Mouse (Mus musculus): ENCODE measurements around the gene Asic4.

Asic4 gene

GRCm38 (mm10) chr1:75450314-75451005 lies at the start of gene Asic4:
TSS of gene Asic4 (plus strand) at chr1:75450436.
- WGBS = 7% methylated on average over 35 of the region's 35 CpGs

DNA sequence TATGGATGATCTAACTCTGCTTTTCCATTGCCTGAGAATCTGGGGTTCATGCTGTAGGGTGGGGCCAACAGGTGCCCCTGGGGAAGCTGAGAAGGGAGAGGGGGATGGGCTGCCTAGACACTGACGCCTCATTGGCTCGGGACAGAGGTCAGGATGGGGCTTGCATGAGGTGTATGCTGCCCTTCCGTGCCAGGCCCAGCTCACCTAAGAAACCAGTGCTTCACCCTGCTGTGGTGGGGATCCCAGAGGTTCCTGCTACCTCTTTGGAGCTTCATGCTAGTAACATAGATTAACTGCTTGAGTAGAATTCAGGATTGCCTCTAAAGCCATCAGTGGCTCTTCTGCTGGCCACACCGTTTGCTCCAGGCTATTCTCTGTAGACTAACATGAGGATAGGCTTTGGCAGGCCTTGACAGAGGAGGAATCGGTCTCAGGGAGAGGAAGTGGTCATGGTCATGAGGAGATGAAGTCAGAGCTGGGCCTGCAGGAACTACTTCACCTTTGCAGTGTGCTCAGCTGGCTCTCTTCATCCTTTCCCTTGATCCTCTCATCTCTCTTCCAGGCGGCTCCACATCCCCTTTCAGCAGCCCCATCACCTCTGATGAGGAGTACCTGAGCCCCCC lies 49.6 kb upstream of the Asic4 start:
- WGBS = 58% methylated on average over 6 of the region's 6 CpGs

- 66% methylated on average over 3 of the region's 3 CpGs for WGBS
Observed at GRCm38 (mm10) chr1:75405547-75405946, 44.7 kb upstream of the Asic4 start.

- WGBS = 91% methylated on average over 15 of the region's 15 CpGs
Observed at GRCm38 (mm10) chr1:75406173-75406572, 44.1 kb upstream of the Asic4 start.

DNA sequence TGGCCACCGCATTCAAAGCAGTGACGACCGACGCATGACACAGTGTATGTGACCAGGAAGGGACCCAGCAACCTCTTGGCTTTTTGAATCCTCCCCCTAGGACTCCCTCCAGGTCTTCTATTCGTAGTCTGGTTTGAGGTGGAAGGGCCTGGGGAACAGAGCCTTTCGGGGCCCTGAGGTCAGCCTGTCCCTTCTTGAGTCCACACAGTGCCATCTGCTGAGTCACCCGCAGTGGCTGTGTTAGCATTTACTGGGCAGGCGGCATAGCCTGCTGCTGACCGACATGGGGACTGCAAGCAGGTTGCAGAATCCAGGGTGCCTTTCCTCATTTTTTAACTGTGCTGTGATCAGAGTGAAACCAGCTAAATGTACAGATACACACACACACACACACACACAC lies 43.2 kb upstream of the Asic4 start:
- WGBS = 86% methylated on average over 9 of the region's 9 CpGs

- 57% methylated on average over 4 of the region's 4 CpGs for WGBS
Observed at GRCm38 (mm10) chr1:75408210-75408609, 42.0 kb upstream of the Asic4 start.

- WGBS = 83% methylated on average over 7 of the region's 7 CpGs
Observed at GRCm38 (mm10) chr1:75409950-75410349, 40.3 kb upstream of the Asic4 start.

DNA sequence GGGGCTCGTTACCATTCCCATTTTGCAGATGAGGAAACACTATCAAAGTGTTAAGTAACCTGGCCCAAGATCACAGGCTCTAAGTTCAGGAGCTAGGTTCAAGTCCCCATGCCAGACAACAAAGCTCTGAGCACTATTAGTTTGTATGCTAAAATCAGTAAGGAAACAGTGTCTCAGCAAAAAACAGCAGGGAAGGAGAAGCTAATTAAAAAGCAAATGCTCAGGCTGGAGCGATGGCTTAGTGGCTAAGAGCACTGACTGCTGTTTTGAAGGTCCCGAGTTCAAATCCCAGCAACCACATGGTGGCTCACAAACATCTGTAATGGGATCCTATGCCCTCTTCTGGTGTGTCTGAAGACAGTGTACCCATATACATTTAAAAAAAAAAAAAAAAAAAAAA lies 38.0 kb upstream of the Asic4 start:
- 86% methylated on average over 3 of the region's 3 CpGs for WGBS

DNA sequence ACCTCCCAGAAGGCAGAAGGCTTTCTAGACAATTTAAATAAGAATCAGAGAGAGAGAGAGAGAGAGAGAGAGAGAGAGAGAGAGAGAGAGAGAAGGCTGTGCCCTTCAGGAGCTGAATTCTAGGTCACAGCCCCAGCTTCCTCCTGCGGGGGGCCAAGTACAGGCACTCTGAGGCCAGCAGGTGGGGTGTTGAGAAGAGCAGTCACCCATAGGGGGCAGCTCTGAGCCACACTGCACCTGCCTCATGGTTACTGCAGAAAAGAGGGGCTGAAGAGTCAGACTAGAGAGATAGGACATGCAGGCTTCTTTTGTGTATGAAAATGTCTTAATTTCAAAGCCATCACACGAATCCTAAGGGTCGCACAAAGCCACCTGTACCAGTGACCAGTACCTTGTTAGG lies 36.5 kb upstream of the Asic4 start:
- WGBS = 68% methylated on average over 3 of the region's 3 CpGs

- WGBS = 55% methylated on average over 20 of the region's 20 CpGs
Observed at GRCm38 (mm10) chr1:75421794-75422193, 28.4 kb upstream of the Asic4 start.

GRCm38 (mm10) chr1:75422216-75422822 lies 27.9 kb upstream of the Asic4 start:
- WGBS = 45% methylated on average over 32 of the region's 32 CpGs

DNA sequence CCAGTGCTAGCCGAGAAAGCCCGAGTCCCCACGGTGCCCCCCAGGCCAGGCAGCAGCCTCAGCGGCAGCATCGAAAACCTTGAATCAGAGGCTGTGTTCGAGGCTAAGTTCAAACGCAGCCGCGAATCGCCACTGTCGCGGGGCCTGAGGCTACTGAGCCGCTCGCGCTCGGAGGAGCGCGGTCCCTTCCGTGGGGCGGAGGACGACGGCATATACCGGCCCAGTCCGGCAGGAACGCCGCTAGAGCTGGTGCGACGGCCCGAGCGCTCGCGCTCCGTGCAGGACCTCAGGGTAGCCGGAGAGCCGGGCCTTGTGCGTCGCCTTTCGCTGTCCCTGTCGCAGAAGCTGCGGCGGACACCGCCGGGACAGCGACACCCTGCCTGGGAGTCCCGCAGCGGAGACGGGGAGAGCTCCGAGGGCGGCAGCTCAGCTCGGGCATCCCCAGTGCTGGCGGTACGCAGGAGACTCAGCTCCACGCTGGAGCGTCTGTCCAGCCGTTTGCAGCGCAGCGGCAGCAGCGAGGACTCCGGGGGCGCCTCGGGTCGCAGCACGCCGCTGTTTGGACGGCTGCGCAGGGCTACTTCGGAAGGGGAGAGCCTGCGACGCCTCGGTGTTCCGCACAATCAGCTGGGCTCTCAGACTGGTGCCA lies 27.3 kb upstream of the Asic4 start:
- 37% methylated on average over 71 of the region's 71 CpGs for WGBS

GRCm38 (mm10) chr1:75423780-75424390 lies 26.4 kb upstream of the Asic4 start:
- WGBS = 65% methylated on average over 11 of the region's 11 CpGs

DNA sequence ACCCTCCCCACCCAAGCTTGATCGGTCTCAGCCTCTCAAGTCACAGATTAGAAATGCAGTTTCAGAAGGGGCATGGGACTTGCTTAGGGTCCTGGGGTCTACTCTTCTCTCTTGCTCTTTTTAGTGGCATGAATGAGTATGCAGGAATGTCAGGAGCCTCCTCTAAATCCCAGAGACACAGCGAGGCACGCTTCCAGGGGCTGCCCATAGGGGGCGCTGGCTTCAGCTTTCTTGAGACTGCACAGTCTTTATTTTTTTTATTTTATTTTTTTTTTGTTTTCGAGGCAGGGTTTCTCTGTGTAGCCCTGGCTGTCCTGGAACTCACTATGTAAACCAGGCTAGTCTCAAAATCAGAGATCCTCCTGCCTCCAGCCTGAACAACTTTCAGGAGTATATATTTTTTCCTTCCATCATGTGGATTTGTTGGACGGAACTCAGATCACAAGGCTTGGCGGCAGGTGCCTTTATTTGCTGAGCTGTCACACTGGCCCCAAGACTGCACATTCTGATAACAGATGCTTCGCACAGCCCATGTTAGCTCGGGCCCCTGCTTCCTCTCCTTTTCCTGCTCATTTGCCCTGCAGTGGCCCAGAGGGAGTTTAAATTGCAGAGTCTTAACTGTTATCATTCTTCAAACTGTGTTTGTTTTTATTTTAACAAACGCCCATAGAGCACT lies 24.3 kb upstream of the Asic4 start:
- WGBS = 37% methylated on average over 10 of the region's 10 CpGs

- WGBS = 5% methylated on average over 28 of the region's 28 CpGs
Observed at GRCm38 (mm10) chr1:75435475-75436328, 14.5 kb upstream of the Asic4 start, which contains the start of gene Gmppa. TSS of gene Gmppa (plus strand) at chr1:75435930.

DNA sequence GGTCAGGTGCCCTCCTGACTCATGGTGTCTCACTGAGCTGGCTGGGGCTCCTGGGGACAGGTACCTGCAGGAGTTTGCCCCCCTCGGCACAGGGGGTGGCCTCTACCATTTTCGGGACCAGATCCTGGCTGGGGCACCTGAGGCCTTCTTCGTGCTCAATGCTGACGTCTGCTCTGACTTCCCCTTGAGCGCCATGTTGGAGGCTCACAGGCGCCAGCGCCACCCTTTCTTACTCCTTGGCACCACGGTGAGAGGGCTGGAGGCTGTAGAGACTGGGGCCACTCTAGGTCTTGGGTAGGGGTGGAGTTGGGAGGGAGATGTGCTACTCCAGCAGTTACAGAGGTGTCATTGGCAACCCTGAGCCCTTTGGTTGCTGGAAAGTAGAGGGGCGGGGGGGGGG lies 11.5 kb upstream of the Asic4 start:
- 84% methylated on average over 9 of the region's 9 CpGs for WGBS

GRCm38 (mm10) chr1:75440661-75441060 lies 9.6 kb upstream of the Asic4 start:
- 91% methylated on average over 7 of the region's 7 CpGs for WGBS

DNA sequence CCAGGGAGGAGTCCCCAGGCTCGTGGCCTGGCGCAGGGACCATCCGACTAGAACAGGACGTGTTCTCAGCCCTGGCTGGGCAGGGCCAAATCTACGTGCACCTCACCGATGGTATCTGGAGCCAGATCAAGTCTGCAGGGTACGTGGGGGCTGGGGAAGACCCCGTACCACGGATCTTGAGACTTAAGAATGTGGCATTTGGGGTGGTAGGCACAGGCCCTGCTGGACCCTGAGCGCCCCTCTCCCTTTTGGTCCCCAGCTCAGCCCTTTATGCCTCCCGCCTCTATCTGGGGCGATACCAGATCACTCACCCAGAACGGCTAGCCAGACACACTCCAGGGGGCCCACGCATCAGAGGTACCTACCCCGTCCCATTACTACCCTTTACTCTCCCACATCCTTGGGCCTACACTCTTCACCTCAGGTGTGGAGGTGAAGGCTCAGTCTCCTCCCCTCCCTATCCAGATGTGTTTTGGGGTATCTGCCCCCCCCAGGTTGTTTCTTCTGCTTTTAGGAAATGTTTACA lies 8.7 kb upstream of the Asic4 start:
- WGBS = 93% methylated on average over 15 of the region's 15 CpGs

DNA sequence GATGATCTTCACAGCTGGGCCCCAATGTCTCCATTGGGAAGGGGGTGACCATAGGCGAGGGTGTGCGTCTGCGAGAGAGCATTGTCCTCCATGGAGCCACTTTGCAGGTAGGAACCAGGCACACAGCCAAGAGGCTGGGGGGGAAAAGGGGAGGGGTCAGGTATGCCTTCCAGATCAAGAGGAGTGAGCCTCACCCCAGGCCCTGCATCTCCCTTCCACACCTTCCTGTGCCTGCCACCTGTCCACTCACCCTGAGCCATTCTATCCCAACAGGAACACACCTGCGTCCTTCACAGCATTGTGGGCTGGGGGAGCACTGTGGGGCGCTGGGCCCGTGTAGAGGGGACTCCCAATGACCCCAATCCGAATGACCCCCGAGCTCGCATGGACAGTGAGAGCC lies 8.1 kb upstream of the Asic4 start:
- 86% methylated on average over 9 of the region's 9 CpGs for WGBS

DNA sequence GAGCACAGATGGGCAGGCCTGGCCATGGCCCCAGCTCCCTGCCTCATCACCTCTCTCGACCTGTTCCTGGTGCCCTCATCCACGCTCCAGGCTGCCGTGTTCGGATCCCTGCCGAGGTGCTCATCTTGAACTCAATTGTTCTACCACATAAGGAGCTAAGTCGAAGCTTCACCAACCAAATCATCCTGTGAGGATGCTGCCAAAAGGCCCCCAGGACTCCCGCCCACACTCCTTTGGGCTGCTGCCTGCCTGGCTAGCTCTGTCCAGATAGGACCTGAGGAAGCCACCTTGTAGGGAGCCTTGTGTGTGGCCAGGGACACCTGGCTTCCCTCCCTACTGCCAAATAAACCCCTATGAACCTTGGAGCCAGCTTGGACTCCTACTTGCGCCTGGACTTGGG lies 7.4 kb upstream of the Asic4 start:
- WGBS = 51% methylated on average over 8 of the region's 8 CpGs

Measured in cerebral cortex, adult 2 months (tissue).